Mouse (Mus musculus) limb, embryonic 15.5 days (tissue): ENCODE measurements around the gene Gm16253. TPM values are rescaled to one million over a fixed set of nuclear protein-coding genes. Genes with fewer than 3 reads are reported as not detected.

Source experiments
- ATAC-seq: fragments of 200-750 bp; cut with Nextera tagmentation; 2 replicates; pipeline ENCODE4 v1.8.0; 2017; ENCODE audit warnings: low read depth, moderate TSS enrichment; ENCODE audit not compliant: insufficient number of reproducible peaks, low FRiP score, low TSS enrichment
- H3K27ac ChIP-seq: fragments of 300-500 bp; sonication (generic); 2 replicates; pipeline ENCODE4 v1.5.1; 2015; ENCODE audit warnings: moderate library complexity, mild to moderate bottlenecking, inconsistent platforms
- H3K27me3 ChIP-seq: fragments of 300-500 bp; sonication (generic); 2 replicates; pipeline ENCODE4 v1.6.1; 2015; ENCODE audit warnings: inconsistent platforms
- H3K36me3 ChIP-seq: fragments of 300-500 bp; sonication (generic); 2 replicates; pipeline ENCODE4 v1.6.1; 2015; ENCODE audit warnings: inconsistent platforms
- H3K4me1 ChIP-seq: fragments of 300-500 bp; sonication (generic); 2 replicates; pipeline ENCODE4 v1.6.1; 2015; ENCODE audit warnings: inconsistent platforms
- H3K4me2 ChIP-seq: fragments of 300-500 bp; sonication (generic); 2 replicates; pipeline ENCODE4 v1.6.1; 2015; ENCODE audit warnings: mild to moderate bottlenecking, inconsistent platforms
- H3K4me3 ChIP-seq: fragments of 300-500 bp; sonication (generic); 2 replicates; pipeline ENCODE4 v1.5.1; 2015; ENCODE audit warnings: mild to moderate bottlenecking, inconsistent platforms
- H3K9ac ChIP-seq: fragments of 300-500 bp; sonication (generic); 2 replicates; pipeline ENCODE4 v1.6.1; 2015; ENCODE audit warnings: inconsistent platforms
- H3K9me3 ChIP-seq: fragments of 300-500 bp; sonication (generic); 2 replicates; pipeline ENCODE4 v1.6.1; 2016; ENCODE audit warnings: inconsistent platforms
- WGBS: fragments of 180-500 bp; shearing (Covaris S2); methylation state at CpG from one replicate; pipeline ENCODE4 v1.1.7; 2015; 5-methylcytosine and 5-hydroxymethylcytosine counted together
- polyA plus RNA-seq: library from polyadenylated mRNA; unstranded; fragments of >200 nt; fragmentation: Nextera tagmentation; extraction: Ambion mirVana; gene quantifications from 2 replicates; pipeline ENCODE4 v1.2.1, GENCODE M21; 2015

Gm16253 gene
- polyA plus RNA-seq, 1 experiment from 2014 or later: 1.2 TPM

DNA sequence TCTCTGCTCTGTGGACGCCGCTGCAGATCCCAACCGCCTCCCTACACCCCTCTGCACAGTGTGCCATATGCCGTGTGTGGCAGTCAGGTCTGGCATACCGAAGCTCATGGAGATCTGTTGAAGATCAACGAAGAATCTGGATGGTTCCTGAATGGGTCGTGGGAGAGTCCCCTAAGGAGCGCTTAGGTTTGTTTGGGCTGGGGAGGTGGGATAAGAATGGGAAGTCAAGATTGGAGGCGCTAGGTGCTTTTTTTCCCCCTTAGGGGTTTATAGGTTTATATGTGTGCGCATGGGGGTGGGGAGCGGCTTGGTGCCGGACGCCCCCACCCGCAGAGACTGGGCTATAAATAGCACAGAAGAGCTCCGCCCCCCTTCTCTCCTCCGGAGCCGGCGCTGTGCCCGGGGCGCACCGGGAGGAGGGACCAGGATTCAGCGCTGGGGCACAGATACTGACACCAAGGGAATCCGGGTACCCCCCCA lies 19.5 kb downstream of the Gm16253 start, which contains the start of gene Ankrd34a:
Gene Ankrd34a, plus strand, starts transcription at position 409 of the 480 bp plus-strand sequence.
- no peak for ATAC-seq
- H3K27ac ChIP-seq: peak within 1 kb of the TSS; percentile 74
- 1% methylated on average over 19 of the region's 23 CpGs for WGBS

DNA sequence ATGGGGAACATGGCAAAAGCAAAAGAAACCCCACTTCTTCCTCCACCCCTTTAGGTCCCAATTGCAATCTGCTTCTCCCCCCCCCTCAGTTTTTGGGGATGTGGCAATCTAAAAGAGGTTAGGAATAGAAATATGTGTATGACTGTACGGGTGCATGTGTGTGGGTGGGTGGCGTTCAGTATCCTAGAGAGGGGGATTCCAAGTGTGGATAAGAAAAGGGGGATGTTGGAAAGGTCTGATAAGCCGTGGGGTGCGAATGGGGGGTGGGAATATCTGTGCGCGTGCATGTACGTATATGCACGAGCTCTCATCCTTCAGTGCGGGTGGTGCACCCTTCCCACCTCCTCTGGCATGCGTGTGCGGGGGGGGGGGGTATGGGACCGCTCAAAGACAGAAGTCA lies 20.1 kb downstream of the Gm16253 start:
- Histone ChIP-seq H3K27me3 (peaks cover 9% of the 10 kb centered on the region; the same call in 1 of the 2 replicates), H3K27ac (peak overlapping the region; percentile 74; the same call in 1 of the 2 replicates), H3K9ac (peak overlapping the region; percentile 60), H3K9me3 (no peaks in the 10 kb centered on the region), H3K4me3 (peak overlapping the region; percentile 55), H3K4me2 (peak overlapping the region; percentile 95), H3K4me1 (peaks cover 46% of the 10 kb centered on the region), H3K36me3 (no peaks in the 10 kb centered on the region)
- ATAC-seq: no peak
- under 1% methylated on average over 10 of the region's 12 CpGs for WGBS

More for the DNA sequence above, 19.5 kb downstream of the Gm16253 start, which contains the start of gene Ankrd34a:
- Histone ChIP-seq H3K4me1 (peaks cover 46% of the 10 kb centered on the region), H3K4me2 (peak within 1 kb of the TSS; percentile 95), H3K36me3 (no peaks in the 10 kb centered on the region), H3K9ac (peak within 1 kb of the TSS; percentile 60), H3K4me3 (peak within 1 kb of the TSS; percentile 55), H3K9me3 (no peaks in the 10 kb centered on the region), H3K27me3 (peaks cover 9% of the 10 kb centered on the region; the same call in 1 of the 2 replicates)

DNA sequence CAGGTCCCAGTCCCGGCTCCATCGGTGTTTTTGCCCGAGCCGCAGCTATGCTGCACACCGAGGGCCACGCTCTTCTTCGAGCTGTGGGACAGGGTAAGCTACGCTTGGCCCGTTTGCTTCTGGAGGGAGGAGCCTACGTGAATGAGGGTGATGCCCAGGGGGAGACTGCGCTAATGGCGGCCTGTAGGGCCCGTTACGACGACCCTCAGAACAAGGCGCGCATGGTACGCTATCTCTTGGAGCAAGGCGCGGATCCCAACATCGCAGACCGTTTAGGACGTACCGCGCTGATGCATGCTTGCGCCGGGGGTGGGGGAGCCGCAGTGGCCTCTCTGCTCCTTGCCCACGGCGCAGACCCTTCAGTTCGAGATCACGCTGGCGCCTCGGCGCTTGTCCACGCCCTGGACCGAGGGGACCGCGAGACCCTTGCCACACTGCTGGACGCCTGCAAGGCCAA lies 20.7 kb downstream of the Gm16253 start:
- peaks cover 48% of the 10 kb centered on the region for H3K4me1 ChIP-seq
- peak overlapping the region; percentile 74 for H3K27ac ChIP-seq
- H3K4me3 ChIP-seq: peak overlapping the region; percentile 55
- H3K27me3 ChIP-seq: peaks cover 9% of the 10 kb centered on the region; the same call in 1 of the 2 replicates
- no peaks in the 10 kb centered on the region for H3K36me3 ChIP-seq
- H3K9me3 ChIP-seq: no peaks in the 10 kb centered on the region
- ATAC-seq: no peak
- H3K4me2 ChIP-seq: peak overlapping the region; percentile 95
- WGBS: under 1% methylated on average over 40 of the region's 40 CpGs
- peak overlapping the region; percentile 60 for H3K9ac ChIP-seq

DNA sequence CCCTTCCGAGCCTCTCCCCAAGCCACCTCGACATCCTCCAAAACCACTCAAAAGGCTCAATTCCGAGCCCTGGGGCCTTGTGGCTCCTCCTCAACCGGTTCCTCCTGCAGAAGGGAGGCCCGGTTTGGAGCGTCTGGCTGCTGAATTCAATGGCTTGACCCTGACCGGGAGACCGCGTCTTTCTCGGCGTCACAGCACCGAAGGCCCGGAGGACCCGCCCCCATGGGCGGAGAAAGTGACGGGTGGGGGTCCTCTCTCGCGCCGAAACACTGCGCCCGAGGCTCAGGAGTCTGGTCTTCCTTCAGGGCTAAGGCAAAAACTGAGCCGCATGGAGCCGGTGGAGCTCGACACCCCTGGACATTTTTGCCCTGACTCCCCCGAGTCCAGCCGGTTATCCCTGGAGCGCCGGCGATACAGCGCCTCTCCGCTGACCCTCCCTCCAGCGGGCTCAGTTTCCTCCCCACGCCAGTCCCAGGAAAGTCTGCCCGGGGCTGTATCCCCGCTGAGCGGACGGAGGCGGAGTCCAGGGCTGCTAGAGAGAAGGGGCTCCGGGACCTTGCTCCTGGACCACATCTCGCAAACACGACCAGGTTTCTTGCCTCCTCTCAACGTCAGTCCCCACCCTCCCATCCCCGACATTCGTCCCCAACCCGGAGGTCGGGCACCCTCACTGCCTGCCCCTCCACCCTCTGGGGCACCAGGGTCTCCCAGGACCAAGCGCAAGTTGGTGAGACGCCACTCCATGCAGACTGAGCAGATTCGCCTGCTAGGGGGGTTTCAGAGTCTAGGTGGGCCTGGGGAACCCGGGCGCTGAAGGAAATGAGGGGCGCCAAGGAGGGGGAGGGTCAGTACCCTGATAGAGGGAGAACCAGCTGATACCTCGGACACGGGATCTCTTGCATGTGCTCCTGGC lies 21.6 kb downstream of the Gm16253 start:
- Histone ChIP-seq H3K4me2 (peak overlapping the region; percentile 95), H3K9me3 (no peaks in the 10 kb centered on the region), H3K9ac (peak overlapping the region; percentile 60), H3K4me1 (peaks cover 54% of the 10 kb centered on the region), H3K36me3 (no peaks in the 10 kb centered on the region), H3K27me3 (peaks cover 9% of the 10 kb centered on the region; the same call in 1 of the 2 replicates), H3K4me3 (peak overlapping the region; percentile 55), H3K27ac (peak overlapping the region; percentile 74)
- no peak for ATAC-seq
- WGBS: 2% methylated on average over 54 of the region's 54 CpGs

DNA sequence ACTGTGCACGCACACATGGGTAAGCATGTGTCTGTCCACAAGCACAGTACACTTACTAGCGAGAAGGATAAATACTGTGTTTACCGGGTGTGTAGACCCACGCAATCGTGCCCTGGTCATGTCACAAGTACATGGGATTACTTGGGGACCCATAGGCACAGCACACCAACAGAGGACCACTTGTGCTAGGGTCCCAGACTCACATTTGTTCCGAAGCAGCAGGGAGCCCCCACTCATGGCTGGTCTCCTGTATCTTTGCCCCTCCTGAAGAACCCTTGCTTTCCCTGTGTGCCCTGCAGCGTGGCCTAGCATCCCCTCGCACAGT lies 22.2 kb downstream of the Gm16253 start:
- H3K4me1 ChIP-seq: peaks cover 60% of the 10 kb centered on the region
- H3K4me3 ChIP-seq: peak overlapping the region; percentile 55
- WGBS: 59% methylated on average over 8 of the region's 8 CpGs
- no peak overlapping the region for H3K27ac ChIP-seq
- no peak overlapping the region for H3K9ac ChIP-seq
- peak overlapping the region; percentile 95; the same call in 1 of the 2 replicates for H3K4me2 ChIP-seq
- H3K27me3 ChIP-seq: peaks cover 9% of the 10 kb centered on the region; the same call in 1 of the 2 replicates
- no peak for ATAC-seq
- H3K9me3 ChIP-seq: no peaks in the 10 kb centered on the region
- no peaks in the 10 kb centered on the region for H3K36me3 ChIP-seq

DNA sequence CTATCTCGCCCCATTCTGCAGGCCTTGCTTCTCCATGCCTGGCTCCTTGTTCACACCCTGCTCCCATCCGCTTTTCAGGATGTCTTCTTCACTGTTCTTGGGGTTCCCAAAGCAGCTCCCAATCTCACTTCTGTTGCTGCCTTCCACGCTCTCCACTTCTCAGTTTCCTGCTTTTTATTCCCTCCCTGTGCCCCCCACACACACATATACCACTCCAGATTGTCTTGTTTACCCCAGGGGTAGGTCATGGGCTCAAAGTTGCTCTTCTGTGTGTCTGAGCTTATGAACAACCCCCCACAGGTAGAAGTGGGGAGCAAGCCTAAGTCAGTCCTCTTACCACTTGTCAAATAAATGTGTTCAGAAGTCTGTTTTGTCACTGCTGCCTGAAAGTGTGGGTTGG lies 22.6 kb downstream of the Gm16253 start:
- no peak overlapping the region for H3K4me2 ChIP-seq
- no peaks in the 10 kb centered on the region for H3K9me3 ChIP-seq
- no peak for ATAC-seq
- no peak overlapping the region for H3K9ac ChIP-seq
- 0 out of 2 replicates have a peak, but pooled peaks cover 3% of the 10 kb centered on the region for H3K36me3 ChIP-seq
- H3K4me3 ChIP-seq: no peak overlapping the region
- H3K27me3 ChIP-seq: peaks cover 9% of the 10 kb centered on the region; the same call in 1 of the 2 replicates
- H3K27ac ChIP-seq: no peak overlapping the region
- 74% methylated on average over 3 of the region's 3 CpGs for WGBS
- peaks cover 64% of the 10 kb centered on the region for H3K4me1 ChIP-seq

DNA sequence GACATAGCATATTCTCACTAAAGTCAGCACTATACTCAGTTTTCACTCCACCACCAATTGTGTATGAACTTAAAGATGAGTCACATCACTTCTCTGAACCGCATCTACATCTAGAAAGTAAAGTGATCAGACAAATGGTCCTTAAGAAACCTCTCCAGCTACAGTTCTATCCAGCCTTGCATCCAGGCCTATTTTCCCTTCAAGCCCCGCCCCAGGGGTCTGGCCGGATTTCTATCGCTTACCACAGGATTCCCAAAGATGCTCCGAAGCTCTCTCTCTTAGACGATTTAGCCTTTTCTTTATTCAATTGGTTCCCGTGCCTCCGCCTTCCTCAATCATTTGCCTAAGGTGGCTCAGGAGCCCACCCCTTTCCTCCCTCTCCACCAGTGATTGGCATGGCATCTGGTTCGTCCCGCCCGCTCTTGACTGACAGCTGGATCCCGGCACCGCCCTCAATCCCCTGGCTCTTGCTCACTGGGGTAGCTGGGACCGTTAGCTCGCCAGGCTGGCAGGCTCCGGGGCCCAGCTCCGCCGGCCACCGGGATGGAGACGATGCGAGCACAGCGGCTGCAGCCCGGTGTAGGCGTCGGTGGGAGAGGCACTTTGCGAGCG lies 24.0 kb downstream of the Gm16253 start, which contains the start of gene Lix1l:
Gene Lix1l, plus strand, starts transcription at position 511 of the 612 bp plus-strand sequence.
- peak within 1 kb of the TSS; percentile 58 for H3K4me2 ChIP-seq
- no peaks in the 10 kb centered on the region for H3K9me3 ChIP-seq
- H3K4me1 ChIP-seq: peaks cover 67% of the 10 kb centered on the region
- H3K4me3 ChIP-seq: peak within 1 kb of the TSS; percentile 65
- 0 out of 2 replicates have a peak, but pooled peaks cover 3% of the 10 kb centered on the region for H3K36me3 ChIP-seq
- peak within 1 kb of the TSS; percentile 79 for H3K9ac ChIP-seq
- peak within 1 kb of the TSS; percentile 98 for H3K27ac ChIP-seq
- peaks cover 9% of the 10 kb centered on the region; the same call in 1 of the 2 replicates for H3K27me3 ChIP-seq
- whole genome bisulfite sequencing: under 1% methylated on average over 27 of the region's 27 CpGs
- ATAC-seq: peak; percentile 93

DNA sequence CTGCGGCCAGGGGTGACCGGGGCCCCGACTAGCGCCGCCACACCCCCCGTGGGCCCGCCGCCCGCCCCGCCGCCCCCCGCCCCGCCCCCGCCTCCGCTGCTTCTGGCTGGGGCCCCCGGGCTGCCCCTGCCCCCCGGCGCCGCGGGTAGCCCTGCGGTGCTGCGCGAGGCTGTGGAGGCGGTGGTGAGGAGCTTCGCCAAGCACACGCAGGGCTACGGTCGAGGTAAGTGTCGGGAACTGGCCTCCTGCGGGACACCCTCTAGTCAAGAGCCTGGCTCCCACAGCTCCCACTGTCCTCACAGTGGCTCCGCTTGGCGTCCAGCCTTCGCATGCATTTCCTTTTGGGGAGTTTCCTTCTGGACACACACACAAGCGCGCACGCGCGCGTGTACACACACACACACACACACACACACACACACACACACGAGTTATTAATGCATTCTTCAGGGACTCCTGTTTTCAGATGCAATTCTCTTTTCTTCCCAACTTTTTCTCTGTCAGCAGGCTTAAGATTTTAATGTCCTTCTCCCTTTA lies 24.5 kb downstream of the Gm16253 start:
- H3K27me3 ChIP-seq: peaks cover 9% of the 10 kb centered on the region; the same call in 1 of the 2 replicates
- ATAC-seq: peak; percentile 68
- 0 out of 2 replicates have a peak, but pooled peaks cover 3% of the 10 kb centered on the region for H3K36me3 ChIP-seq
- H3K9ac ChIP-seq: peak overlapping the region; percentile 79
- H3K4me3 ChIP-seq: peak overlapping the region; percentile 65
- 0% methylated on average over 34 of the region's 40 CpGs for WGBS
- peak overlapping the region; percentile 58 for H3K4me2 ChIP-seq
- H3K4me1 ChIP-seq: peaks cover 62% of the 10 kb centered on the region
- no peaks in the 10 kb centered on the region for H3K9me3 ChIP-seq
- H3K27ac ChIP-seq: peak overlapping the region; percentile 98

DNA sequence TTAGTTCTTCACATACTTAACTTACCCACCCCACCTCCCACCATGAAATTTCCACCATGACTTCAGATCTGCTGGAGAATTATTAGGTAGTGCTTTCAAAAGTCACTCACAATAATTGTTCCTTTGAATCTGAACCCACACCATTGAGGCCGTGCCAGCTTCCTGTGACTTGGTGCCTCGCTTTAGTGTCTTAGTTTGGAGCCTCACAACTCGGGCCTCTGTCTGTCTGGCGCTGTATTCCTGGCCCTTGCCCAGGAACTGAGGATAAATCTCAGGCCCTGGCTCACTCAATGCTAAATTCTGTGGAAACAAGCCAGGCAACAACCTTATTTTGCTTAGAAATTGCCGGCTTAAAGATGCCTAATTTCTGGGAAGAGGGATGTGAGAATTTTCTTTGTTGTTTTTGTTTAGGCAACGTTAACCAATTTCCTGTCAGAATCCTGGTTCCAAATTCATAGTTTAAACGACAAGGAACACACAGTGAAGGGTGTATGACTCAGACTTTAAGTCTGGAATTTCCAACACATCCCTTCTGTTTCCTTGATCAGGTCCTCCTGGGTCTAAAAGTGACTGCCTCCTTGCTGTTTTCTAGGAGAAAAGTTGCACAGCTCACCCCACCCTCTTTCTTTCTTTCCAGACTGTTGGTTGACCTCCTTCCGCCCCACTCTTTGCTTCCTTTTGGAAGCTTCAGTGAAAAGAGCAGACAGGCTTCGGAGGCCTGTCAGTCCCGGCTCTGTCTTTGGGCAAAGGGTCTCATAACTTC lies 25.3 kb downstream of the Gm16253 start:
- ATAC-seq: no peak
- H3K27ac ChIP-seq: peak overlapping the region; percentile 98
- H3K9ac ChIP-seq: peak overlapping the region; percentile 79; the same call in 1 of the 2 replicates
- peak overlapping the region; percentile 58 for H3K4me2 ChIP-seq
- peaks cover 54% of the 10 kb centered on the region for H3K4me1 ChIP-seq
- 0 out of 2 replicates have a peak, but pooled peaks cover 3% of the 10 kb centered on the region for H3K36me3 ChIP-seq
- H3K27me3 ChIP-seq: 0 out of 2 replicates have a peak, but pooled peaks cover 4% of the 10 kb centered on the region
- 18% methylated on average over 10 of the region's 10 CpGs for WGBS
- H3K9me3 ChIP-seq: no peaks in the 10 kb centered on the region
- peak overlapping the region; percentile 65 for H3K4me3 ChIP-seq

DNA sequence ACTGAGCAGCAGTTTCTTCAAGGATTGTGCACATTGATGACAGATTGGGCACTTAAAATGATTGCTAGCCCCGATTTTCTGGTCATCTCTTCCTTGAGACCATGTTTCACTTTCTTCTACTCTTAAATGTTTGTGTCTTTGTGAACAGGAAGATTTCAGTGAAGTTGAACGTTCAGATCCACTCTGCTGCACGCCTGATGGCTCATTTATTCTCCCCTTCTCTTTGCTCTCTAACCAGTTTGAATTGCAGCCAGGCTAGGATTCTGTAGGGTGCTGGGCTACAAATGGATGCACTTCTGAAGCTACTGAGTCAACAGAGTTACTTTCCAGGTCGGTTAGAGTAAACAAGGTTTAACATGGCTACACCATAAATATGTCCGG lies 25.9 kb downstream of the Gm16253 start:
- H3K27ac ChIP-seq: peak overlapping the region; percentile 98
- H3K27me3 ChIP-seq: 0 out of 2 replicates have a peak, but pooled peaks cover 4% of the 10 kb centered on the region
- H3K9ac ChIP-seq: 0 out of 2 replicates have a peak overlapping the region, but pooled peaks have one; percentile 79
- 0 out of 2 replicates have a peak, but pooled peaks cover 3% of the 10 kb centered on the region for H3K36me3 ChIP-seq
- peaks cover 48% of the 10 kb centered on the region for H3K4me1 ChIP-seq
- peak overlapping the region; percentile 65 for H3K4me3 ChIP-seq
- ATAC-seq: no peak
- WGBS: 35% methylated on average over 5 of the region's 5 CpGs
- H3K4me2 ChIP-seq: peak overlapping the region; percentile 58
- H3K9me3 ChIP-seq: no peaks in the 10 kb centered on the region
